Mouse (Mus musculus): Measurements from ENCODE around the gene Lifr.

The Lifr gene

GRCm38 (mm10) chr15:7090211-7090765, at the start of gene Lifr:
Gene Lifr, plus strand, starts transcription at chr15:7090614.
- in situ Hi-C loops (cut with MboI, MseI), result no loop called here

DNA sequence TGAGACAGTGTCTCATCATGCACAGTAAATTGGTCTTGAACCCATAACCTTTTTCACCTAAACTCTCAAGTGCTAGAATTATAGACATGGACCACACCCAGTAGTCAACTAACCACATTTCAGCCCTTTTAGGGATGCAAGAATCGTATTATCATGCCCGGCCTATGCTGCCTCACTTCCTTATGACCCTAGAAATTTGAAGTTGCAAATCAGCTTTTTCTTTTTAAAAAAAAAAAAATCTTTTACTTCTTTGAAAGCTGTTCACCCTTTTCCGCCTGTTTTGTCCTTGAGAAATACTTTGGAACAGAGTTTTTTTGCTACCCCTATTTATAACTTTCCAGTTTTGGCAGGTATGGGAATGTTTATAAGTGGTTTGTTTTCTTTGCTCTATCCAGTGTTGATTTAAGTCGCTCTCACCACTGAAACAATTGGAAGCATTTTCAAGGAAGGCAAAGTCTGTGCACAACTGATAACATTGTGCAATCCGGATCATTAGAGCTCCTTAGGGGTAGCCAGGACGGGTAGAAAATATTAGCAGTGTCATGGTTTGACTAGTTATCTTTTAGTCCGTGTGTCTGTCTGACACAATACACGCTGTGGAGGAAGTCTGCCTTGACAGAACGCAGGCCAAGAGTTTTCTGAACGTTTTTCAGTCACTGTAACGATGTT, 46.2 kb upstream of the Lifr start:
- in situ Hi-C loops (cut with MboI, MseI), result loop anchor here (5.0 kb wide), 2 partner anchors 1203 to 1208 kb away; no protein-coding TSS in a partner anchor

DNA sequence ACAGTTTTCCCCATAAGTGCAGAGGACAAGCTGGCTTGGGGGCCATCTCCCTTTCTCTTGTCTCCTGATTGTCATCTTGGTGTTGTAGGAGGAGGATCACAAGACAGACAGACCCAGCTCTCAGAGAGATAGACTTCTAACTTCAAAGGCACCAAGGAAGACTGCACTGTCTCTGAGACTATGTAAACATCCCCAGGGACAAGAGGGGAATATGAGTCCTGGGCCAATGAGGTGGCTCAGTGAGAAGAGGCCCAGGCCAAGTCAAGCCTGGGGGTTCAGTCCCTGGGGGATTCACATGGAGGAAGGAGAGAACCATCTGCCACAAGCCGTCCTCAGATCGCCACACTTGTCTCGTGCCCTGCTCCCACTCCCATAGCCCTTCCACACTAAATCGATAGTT, 45.4 kb upstream of the Lifr start:
- in situ Hi-C loops (cut with MboI, MseI), result no loop called here

GRCm38 (mm10) chr15:7047931-7048330, 42.5 kb upstream of the Lifr start:
- in situ Hi-C loops (cut with MboI, MseI), result no loop called here

DNA sequence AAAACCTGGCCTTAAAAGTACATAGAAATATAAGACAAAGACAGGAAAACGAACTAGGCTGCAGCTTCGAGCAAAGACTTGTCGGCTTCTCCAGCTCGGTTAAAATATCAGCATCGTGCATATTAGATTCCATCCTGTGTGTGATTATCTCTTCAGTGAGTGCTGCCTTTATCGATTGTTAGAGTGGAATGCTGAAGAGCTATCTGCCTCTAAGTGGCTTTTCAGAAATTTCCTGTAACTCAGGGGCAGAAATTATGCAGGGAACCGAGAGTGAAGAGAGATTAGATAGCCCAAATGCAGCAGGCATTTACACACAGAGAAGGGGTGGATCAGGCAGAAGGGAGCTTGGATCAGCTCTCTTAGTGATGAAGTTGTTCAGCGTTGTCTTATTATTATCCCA, 41.5 kb upstream of the Lifr start:
- in situ Hi-C loops (cut with MboI, MseI), result no loop called here

- in situ Hi-C loops (cut with MboI, MseI), result no loop called here
Observed at GRCm38 (mm10) chr15:7051666-7052065, 38.7 kb upstream of the Lifr start.

DNA sequence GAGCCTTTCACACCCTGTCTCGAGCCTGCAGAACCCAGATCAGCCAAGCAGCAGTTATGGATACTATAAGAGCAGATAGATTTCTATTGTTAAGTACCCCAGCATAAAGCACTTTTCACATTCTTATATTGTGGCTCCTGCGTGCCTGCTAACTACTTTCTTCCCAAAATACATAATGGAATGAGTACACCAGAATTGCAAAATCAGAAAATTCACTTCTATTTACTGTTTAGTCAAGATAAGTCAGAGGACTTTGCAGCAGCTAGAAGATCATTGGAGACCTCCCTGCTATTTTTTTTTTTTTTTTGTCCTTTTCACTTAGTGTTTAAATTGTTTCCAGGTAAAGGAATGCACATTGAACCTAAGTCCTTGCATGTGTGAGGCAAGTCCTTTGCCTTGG, 38.3 kb upstream of the Lifr start:
- in situ Hi-C loops (cut with MboI, MseI), result no loop called here

GRCm38 (mm10) chr15:7056851-7057250, 33.6 kb upstream of the Lifr start:
- in situ Hi-C loops (cut with MboI, MseI), result no loop called here

DNA sequence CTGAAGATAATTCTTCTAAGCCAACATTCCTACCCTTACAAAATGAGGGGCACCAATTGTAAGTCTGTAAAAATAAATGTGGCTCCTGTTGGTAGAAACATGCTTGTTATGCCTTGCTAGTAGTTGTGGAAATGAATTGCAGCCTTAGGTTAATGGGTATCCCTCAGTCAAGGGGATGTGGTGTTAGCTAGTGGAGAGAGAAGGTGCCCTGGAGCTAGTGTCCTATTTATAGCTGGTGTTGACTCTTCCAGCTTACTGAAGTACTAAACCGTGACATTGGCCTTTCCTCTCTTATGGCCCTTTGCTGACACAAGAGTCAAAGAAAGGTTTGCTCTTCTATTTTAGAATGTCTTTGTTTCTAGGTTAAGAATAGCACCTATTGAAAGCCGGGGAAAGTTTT, 29.9 kb upstream of the Lifr start:
- in situ Hi-C loops (cut with MboI, MseI), result no loop called here

DNA sequence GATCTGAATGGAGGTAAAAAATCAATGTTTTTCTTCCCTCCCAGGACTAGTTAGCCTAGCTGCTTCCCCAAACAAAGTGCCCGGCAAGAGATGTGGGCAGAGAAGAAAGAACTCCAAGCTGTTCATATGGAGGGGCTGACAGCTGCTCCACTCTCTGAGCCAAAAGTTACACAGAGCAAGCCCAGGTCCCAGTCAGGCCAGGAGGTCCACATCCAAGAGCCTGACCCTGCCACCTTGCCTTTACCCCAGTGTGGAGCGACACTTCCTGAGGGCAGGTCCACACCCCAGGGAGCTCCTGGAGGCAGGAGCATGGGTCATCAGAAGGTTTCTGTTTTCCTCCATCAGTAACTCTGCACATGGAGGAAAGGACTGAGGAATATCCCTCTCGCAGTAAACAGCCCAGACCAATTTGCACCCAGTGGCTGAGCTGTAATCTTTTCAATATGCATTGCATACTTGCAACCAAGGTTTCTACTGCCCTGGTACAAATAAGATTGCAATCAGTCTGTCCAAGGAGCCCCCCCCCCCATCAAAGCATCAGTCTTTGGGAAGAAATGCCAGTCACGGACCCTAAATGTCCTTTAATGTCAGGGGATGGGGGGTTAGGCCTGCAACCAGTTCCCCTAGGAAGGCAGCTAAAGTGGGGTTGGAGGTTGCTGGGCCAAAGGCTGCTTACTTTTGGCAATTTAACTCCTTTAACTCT, 28.3 kb upstream of the Lifr start:
- in situ Hi-C loops (cut with MboI, MseI), result no loop called here

GRCm38 (mm10) chr15:7062698-7063009, 27.8 kb upstream of the Lifr start:
- in situ Hi-C loops (cut with MboI, MseI), result no loop called here

- in situ Hi-C loops (cut with MboI, MseI), result no loop called here
Observed at GRCm38 (mm10) chr15:7063521-7064240, 26.7 kb upstream of the Lifr start.

GRCm38 (mm10) chr15:7064992-7065523, 25.4 kb upstream of the Lifr start:
- in situ Hi-C loops (cut with MboI, MseI), result no loop called here

- in situ Hi-C loops (cut with MboI, MseI), result no loop called here
Observed at GRCm38 (mm10) chr15:7065624-7066023, 24.8 kb upstream of the Lifr start.

DNA sequence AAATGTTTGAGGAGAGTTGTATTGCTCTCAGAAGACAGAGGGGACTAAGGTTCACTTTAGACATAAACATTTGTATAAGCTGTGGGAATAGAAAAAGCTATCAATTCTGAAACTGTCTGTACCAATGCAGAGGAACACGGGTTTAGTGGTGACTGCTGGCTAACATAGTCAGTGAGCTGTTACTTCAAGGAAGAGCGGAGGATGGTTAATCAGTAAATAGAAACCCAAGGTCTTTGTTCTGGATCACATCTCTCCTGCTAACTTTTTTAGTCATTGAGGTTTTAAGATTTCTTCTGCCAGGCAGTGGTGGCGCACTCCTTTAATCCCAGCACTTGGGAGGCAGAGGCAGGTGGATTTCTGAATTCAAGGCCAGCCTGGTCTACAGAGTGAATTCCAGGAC, 23.7 kb upstream of the Lifr start:
- in situ Hi-C loops (cut with MboI, MseI), result no loop called here

GRCm38 (mm10) chr15:7069374-7069773, 21.0 kb upstream of the Lifr start:
- in situ Hi-C loops (cut with MboI, MseI), result no loop called here

DNA sequence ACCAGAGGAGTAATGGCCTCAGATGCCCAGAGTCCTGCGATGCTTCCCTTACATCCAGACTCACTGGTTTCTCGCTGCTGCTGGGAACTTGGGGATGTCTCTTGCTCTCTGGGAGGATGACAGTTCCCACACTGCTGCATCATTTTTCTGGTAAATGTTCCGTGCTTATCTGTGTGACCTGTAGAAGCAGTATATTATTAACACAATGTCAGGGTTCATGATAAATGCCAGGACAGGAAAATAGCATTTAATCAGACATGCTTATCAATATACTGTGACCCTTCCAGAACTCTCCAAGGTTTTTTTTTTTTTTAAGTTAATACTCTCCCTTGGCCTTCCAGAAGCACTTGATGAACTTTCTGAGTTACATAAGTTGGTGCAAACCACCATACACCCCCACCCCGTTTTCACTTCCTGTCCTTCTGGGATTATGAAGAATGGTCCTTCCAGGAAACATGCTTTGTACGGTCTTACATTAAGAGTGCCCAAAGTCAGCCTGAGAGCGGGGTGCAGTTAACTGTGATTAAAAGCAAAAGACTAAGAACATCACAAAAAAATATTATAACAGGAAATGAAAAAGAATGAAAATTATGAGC, 20.1 kb upstream of the Lifr start:
- in situ Hi-C loops (cut with MboI, MseI), result no loop called here

- in situ Hi-C loops (cut with MboI, MseI), result no loop called here
Observed at GRCm38 (mm10) chr15:7073269-7073668, 17.1 kb upstream of the Lifr start.

GRCm38 (mm10) chr15:7075185-7075584, 15.2 kb upstream of the Lifr start:
- in situ Hi-C loops (cut with MboI, MseI), result no loop called here

- in situ Hi-C loops (cut with MboI, MseI), result no loop called here
Observed at GRCm38 (mm10) chr15:7078356-7078755, 12.1 kb upstream of the Lifr start.

GRCm38 (mm10) chr15:7079631-7080337, 10.6 kb upstream of the Lifr start:
- in situ Hi-C loops (cut with MboI, MseI), result no loop called here

Measured in T-helper 17 cell (primary cell).